In genomic region chr11:97824895-97825294, GRCm38 (mm10) we compare ENCODE assay signal across 17 mouse cellular contexts. TPM values are rescaled to one million over a fixed set of nuclear protein-coding genes. Genes with fewer than 3 reads are reported as not detected.
DNase-seq lines count a peak whose midpoint lies in the region; ATAC-seq and TF ChIP-seq lines count a peak whose summit lies in the region.
"Had no signal": no experiment of that assay in that cellular context is flagged by ENCODE, and none has a peak within 500 bp of the region (broad histone marks: within the 10 kb centered on the region; RNA-seq: fewer than 3 reads in every experiment).

No protein-coding gene starts in this region.

- peaks cover 10% of the 10 kb centered on the region for H3K4me1 ChIP-seq in heart, postnatal 0 days (ENCODE audit: control insufficient read depth, insufficient read depth)
- H3K4me1 ChIP-seq in heart, embryonic 11.5 days (ENCODE audit: control insufficient read depth, insufficient read depth, low read length), result peaks cover 8% of the 10 kb centered on the region
- H3K4me1 ChIP-seq in lung, embryonic 16.5 days (replicated peaks; ENCODE audit: control insufficient read depth, insufficient read depth, low read length), result no peaks in the 10 kb centered on the region
- H3K4me1 ChIP-seq in lung, adult 2 months (ENCODE audit: control insufficient read depth, insufficient read depth, low read length), result peaks cover 47% of the 10 kb centered on the region
- H3K4me1 ChIP-seq in intestine, postnatal 0 days (replicated peaks; ENCODE audit: control insufficient read depth, insufficient read depth, low read length), result peaks cover 13% of the 10 kb centered on the region; the same call in 1 of the 2 replicates

- H3K4me2 ChIP-seq in heart, postnatal 0 days (ENCODE audit: low read depth, low read length), result no peak overlapping the region
- no peak overlapping the region for H3K4me2 ChIP-seq in heart, embryonic 11.5 days
- H3K4me2 ChIP-seq in lung, embryonic 16.5 days (ENCODE audit: low read depth, low read length), result no peak overlapping the region
- H3K4me2 ChIP-seq in intestine, postnatal 0 days (replicated peaks; ENCODE audit: low read depth), result no peak overlapping the region

- no peak overlapping the region for H3K9ac ChIP-seq in heart, postnatal 0 days (replicated peaks; ENCODE audit: low read depth, low read length)
- no peak overlapping the region for H3K9ac ChIP-seq in heart, embryonic 11.5 days (ENCODE audit: low read depth, low read length)
- no peak overlapping the region for H3K9ac ChIP-seq in lung, embryonic 16.5 days (ENCODE audit: low read length)
- H3K9ac ChIP-seq in intestine, postnatal 0 days (ENCODE audit: low read depth, low read length), result no peak overlapping the region

- DNase-seq in heart, postnatal 0 days (ENCODE audit: low spot score), result no peak
- DNase-seq in lung, adult 2 months, result no peak
- peak; percentile 35 for DNase-seq in Muller cell, postnatal 12 days (ENCODE audit: inconsistent ontology term)
- DNase-seq in thymus, postnatal 10 days (ENCODE audit: low spot score in 2 of 2), result no peak
- no peak for DNase-seq in embryo, embryonic 9.5 days (ENCODE audit: extremely low spot score)
- DNase-seq: embryo, embryonic 11 days; kidney, adult 9 months; left cerebral cortex, postnatal 4 days had no signal

- TF ChIP-seq CTCF in heart, postnatal 0 days (IDR thresholded peaks at IDR 0.05; ENCODE audit: low read depth), result no peak
- TF ChIP-seq CTCF in lung, adult 2 months (IDR thresholded peaks at IDR 0.05; ENCODE audit: insufficient read depth, low read length), result no peak
- no peak for TF ChIP-seq CTCF in intestine, postnatal 0 days (IDR thresholded peaks at IDR 0.05; ENCODE audit: low read depth)

- H3K27me3 ChIP-seq in heart, postnatal 0 days (ENCODE audit: control insufficient read depth, insufficient read depth, low read length), result no peaks in the 10 kb centered on the region
- no peaks in the 10 kb centered on the region for H3K27me3 ChIP-seq in heart, embryonic 11.5 days (ENCODE audit: control insufficient read depth, insufficient read depth, low read length)
- H3K27me3 ChIP-seq in lung, embryonic 16.5 days (ENCODE audit: control insufficient read depth, insufficient read depth, low read depth, low read length), result no peaks in the 10 kb centered on the region
- H3K27me3 ChIP-seq in intestine, postnatal 0 days (replicated peaks; ENCODE audit: control insufficient read depth, insufficient read depth, low read length), result no peaks in the 10 kb centered on the region
- H3K27me3 ChIP-seq: Patski had no signal

- H3K36me3 ChIP-seq in heart, postnatal 0 days (replicated peaks; ENCODE audit: control insufficient read depth, insufficient read depth, low read length), result peaks cover 58% of the 10 kb centered on the region
- peaks cover 14% of the 10 kb centered on the region; the same call in 1 of the 2 replicates for H3K36me3 ChIP-seq in heart, embryonic 11.5 days (ENCODE audit: control insufficient read depth, insufficient read depth, low read length)
- peaks cover 20% of the 10 kb centered on the region for H3K36me3 ChIP-seq in lung, embryonic 16.5 days (ENCODE audit: control insufficient read depth, insufficient read depth, low read length)
- H3K36me3 ChIP-seq in intestine, postnatal 0 days (ENCODE audit: control insufficient read depth, insufficient read depth), result peaks cover 72% of the 10 kb centered on the region

- TF ChIP-seq EP300 in heart, postnatal 0 days (IDR thresholded peaks at IDR 0.05; ENCODE audit: low read depth), result no peak

- no peak for ATAC-seq in heart, postnatal 0 days (ENCODE audit: insufficient read depth, low read depth)
- no peak for ATAC-seq in heart, embryonic 11.5 days (replicated peaks; ENCODE audit: insufficient number of reproducible peaks, low FRiP score, low TSS enrichment)
- no peak; the same call in 1 of the 2 replicates for ATAC-seq in lung, embryonic 16.5 days (ENCODE audit: low read depth)
- no peak for ATAC-seq in intestine, postnatal 0 days
- ATAC-seq: Patski had no signal

- H3K4me3 ChIP-seq in heart, postnatal 0 days (ENCODE audit: low read depth, low read length), result no peak overlapping the region
- no peak overlapping the region for H3K4me3 ChIP-seq in heart, embryonic 11.5 days (ENCODE audit: low read depth, low read length)
- no peak overlapping the region for H3K4me3 ChIP-seq in lung, embryonic 16.5 days (ENCODE audit: low read length)
- H3K4me3 ChIP-seq in lung, adult 2 months (replicated peaks; ENCODE audit: extremely low read depth, low read depth, low read length), result no peak overlapping the region
- H3K4me3 ChIP-seq in intestine, postnatal 0 days (ENCODE audit: low read depth, low read length), result no peak overlapping the region
- H3K4me3 ChIP-seq: forebrain, embryonic 10.5 days had no signal

- H3K27ac ChIP-seq in heart, postnatal 0 days (ENCODE audit: low read depth), result peak overlapping the region; percentile 30; the same call in 1 of the 2 replicates
- H3K27ac ChIP-seq in heart, embryonic 11.5 days (ENCODE audit: low read depth, low read length), result no peak overlapping the region
- peak overlapping the region; percentile 28; the same call in 1 of the 2 replicates for H3K27ac ChIP-seq in lung, embryonic 16.5 days (ENCODE audit: low read length)
- H3K27ac ChIP-seq in intestine, postnatal 0 days (ENCODE audit: low read depth, low read length), result peak overlapping the region; percentile 2; the same call in 1 of the 2 replicates
- H3K27ac ChIP-seq: forebrain, embryonic 10.5 days had no signal

- no peaks in the 10 kb centered on the region for H3K9me3 ChIP-seq in heart, postnatal 0 days (replicated peaks; ENCODE audit: control insufficient read depth, low read length)
- H3K9me3 ChIP-seq in heart, embryonic 11.5 days (replicated peaks; ENCODE audit: control insufficient read depth, low read length), result no peaks in the 10 kb centered on the region
- no peaks in the 10 kb centered on the region for H3K9me3 ChIP-seq in lung, embryonic 16.5 days (ENCODE audit: control insufficient read depth, low read length)
- no peaks in the 10 kb centered on the region for H3K9me3 ChIP-seq in intestine, postnatal 0 days (ENCODE audit: control insufficient read depth)
- H3K9me3 ChIP-seq: forebrain, embryonic 10.5 days had no signal

- 55% methylated on average over 6 of the region's 6 CpGs for WGBS in heart, postnatal 0 days
- 76% methylated on average over 6 of the region's 6 CpGs for WGBS in heart, embryonic 11.5 days (ENCODE audit: insufficient replicate concordance)
- 58% methylated on average over 6 of the region's 6 CpGs for WGBS in lung, embryonic 16.5 days
- 36% methylated on average over 6 of the region's 6 CpGs for WGBS in lung, adult 2 months
- WGBS in intestine, postnatal 0 days, result 73% methylated on average over 6 of the region's 6 CpGs

- TF ChIP-seq POLR2A in lung, adult 2 months (IDR thresholded peaks at IDR 0.05; ENCODE audit: borderline replicate concordance, extremely low read depth, low read depth, low read length), result no peak

RNA-seq across cellular contexts. Expression of gene B230217C12Rik, which starts 15.7 kb away (rescaled TPM):
- 0.23 and 1.4 TPM in 2 replicates for total RNA-seq in heart, postnatal 0 days (2014; rRNA removed; ENCODE audit: low replicate concordance)
- polyA plus RNA-seq in heart, postnatal 0 days (2015; fragmentation: Nextera tagmentation; extraction: Ambion mirVana), result 0.97 and 1.6 TPM in 2 replicates
- polyA plus RNA-seq in heart, embryonic 11.5 days (2014; fragmentation: Nextera tagmentation; extraction: Ambion mirVana), result 8.2 and 8.3 TPM in 2 replicates
- polyA plus RNA-seq in lung, embryonic 16.5 days (2015; fragmentation: Nextera tagmentation; extraction: Ambion mirVana), result 3.1 and 3.4 TPM in 2 replicates
- 2.8 and 4.5 TPM in 2 replicates for polyA plus RNA-seq in lung, adult 2 months (2012; rRNA removed)
- 1.8 and 2.0 TPM in 2 replicates for polyA plus RNA-seq in intestine, postnatal 0 days (2015; fragmentation: Nextera tagmentation; extraction: Ambion mirVana)

RNA-seq across cellular contexts. Expression of gene Lasp1, which starts 26.1 kb away (rescaled TPM):
- 34.2 and 45.7 TPM in 2 replicates for total RNA-seq in heart, postnatal 0 days (2014; rRNA removed; ENCODE audit: low replicate concordance)
- 26.5 and 27.8 TPM in 2 replicates for polyA plus RNA-seq in heart, postnatal 0 days (2015; fragmentation: Nextera tagmentation; extraction: Ambion mirVana)
- polyA plus RNA-seq in heart, embryonic 11.5 days (2014; fragmentation: Nextera tagmentation; extraction: Ambion mirVana), result 30.0 and 37.5 TPM in 2 replicates
- polyA plus RNA-seq in lung, embryonic 16.5 days (2015; fragmentation: Nextera tagmentation; extraction: Ambion mirVana), result 163 and 167 TPM in 2 replicates
- 120 and 137 TPM in 2 replicates for polyA plus RNA-seq in lung, adult 2 months (2012; rRNA removed)
- polyA plus RNA-seq in intestine, postnatal 0 days (2015; fragmentation: Nextera tagmentation; extraction: Ambion mirVana), result 98.2 and 103 TPM in 2 replicates

RNA-seq across cellular contexts. Expression of gene Rpl23, which starts 42.7 kb away (rescaled TPM):
- 192 and 208 TPM in 2 replicates for total RNA-seq in heart, postnatal 0 days (2014; rRNA removed; ENCODE audit: low replicate concordance)
- 394 and 409 TPM in 2 replicates for polyA plus RNA-seq in heart, postnatal 0 days (2015; fragmentation: Nextera tagmentation; extraction: Ambion mirVana)
- 461 and 517 TPM in 2 replicates for polyA plus RNA-seq in heart, embryonic 11.5 days (2014; fragmentation: Nextera tagmentation; extraction: Ambion mirVana)
- polyA plus RNA-seq in lung, embryonic 16.5 days (2015; fragmentation: Nextera tagmentation; extraction: Ambion mirVana), result 495 and 578 TPM in 2 replicates
- 81.7 and 95.5 TPM in 2 replicates for polyA plus RNA-seq in lung, adult 2 months (2012; rRNA removed)
- 538 and 555 TPM in 2 replicates for polyA plus RNA-seq in intestine, postnatal 0 days (2015; fragmentation: Nextera tagmentation; extraction: Ambion mirVana)

RNA-seq across cellular contexts. Expression of gene 1700001P01Rik, which starts 49.2 kb away (rescaled TPM):
- not detected in 2 replicates for total RNA-seq in heart, postnatal 0 days (2014; rRNA removed; ENCODE audit: low replicate concordance)
- polyA plus RNA-seq in heart, postnatal 0 days (2015; fragmentation: Nextera tagmentation; extraction: Ambion mirVana), result not detected in 2 replicates
- 0.38 TPM in 1 of 2 replicates, not detected in the other for polyA plus RNA-seq in heart, embryonic 11.5 days (2014; fragmentation: Nextera tagmentation; extraction: Ambion mirVana)
- 0.35 TPM in 1 of 2 replicates, not detected in the other for polyA plus RNA-seq in lung, embryonic 16.5 days (2015; fragmentation: Nextera tagmentation; extraction: Ambion mirVana)
- 0.22 TPM in 1 of 2 replicates, not detected in the other for polyA plus RNA-seq in lung, adult 2 months (2012; rRNA removed)
- not detected in 2 replicates for polyA plus RNA-seq in intestine, postnatal 0 days (2015; fragmentation: Nextera tagmentation; extraction: Ambion mirVana)
- total RNA-seq: adrenal gland, adult 18-20 months; gastrocnemius, adult 8-10 months had no signal
- polyA plus RNA-seq: heart, embryonic 14.5 days; neural tube, embryonic 11.5 days had no signal

RNA-seq across cellular contexts. Expression of gene Cwc25, which starts 58.5 kb away (rescaled TPM):
- total RNA-seq in heart, postnatal 0 days (2014; rRNA removed; ENCODE audit: low replicate concordance), result 3.2 and 3.5 TPM in 2 replicates
- polyA plus RNA-seq in heart, postnatal 0 days (2015; fragmentation: Nextera tagmentation; extraction: Ambion mirVana), result 7.7 and 8.2 TPM in 2 replicates
- 9.2 and 9.9 TPM in 2 replicates for polyA plus RNA-seq in heart, embryonic 11.5 days (2014; fragmentation: Nextera tagmentation; extraction: Ambion mirVana)
- polyA plus RNA-seq in lung, embryonic 16.5 days (2015; fragmentation: Nextera tagmentation; extraction: Ambion mirVana), result 16.1 and 18.5 TPM in 2 replicates
- 7.0 and 11.6 TPM in 2 replicates for polyA plus RNA-seq in lung, adult 2 months (2012; rRNA removed)
- 8.5 and 9.8 TPM in 2 replicates for polyA plus RNA-seq in intestine, postnatal 0 days (2015; fragmentation: Nextera tagmentation; extraction: Ambion mirVana)
